Mouse (Mus musculus) macrophage (primary cell): ENCODE results near the gene Mipep. TPM values are rescaled to one million over a fixed set of nuclear protein-coding genes. Genes with fewer than 3 reads are reported as not detected.

Experiments
- H3K27ac ChIP-seq: fragments of 350-480 bp; formaldehyde crosslinking; 2 replicates; pipeline ENCODE4 v1.9.0; 2021
- H3K36me3 ChIP-seq: fragments of 350-480 bp; formaldehyde crosslinking; 2 replicates; pipeline ENCODE4 v1.9.0; 2021; ENCODE audit errors: inconsistent target
- H3K4me3 ChIP-seq: fragments of 350-480 bp; formaldehyde crosslinking; 2 replicates; pipeline ENCODE4 v1.9.0; 2021; ENCODE audit errors: inconsistent target
- H3K79me2 ChIP-seq: fragments of 350-480 bp; formaldehyde crosslinking; 2 replicates; pipeline ENCODE4 v1.9.0; 2021; ENCODE audit errors: inconsistent target
- WGBS: methylation state at CpG from one replicate; pipeline ENCODE4 v1.1.7; 2026; ENCODE audit warnings: inconsistent platforms; ENCODE audit not compliant: missing documents; 5-methylcytosine and 5-hydroxymethylcytosine counted together
- polyA plus RNA-seq: library from polyadenylated mRNA; stranded (reverse); fragments of 250-400 nt; gene quantifications from 3 replicates; pipeline ENCODE4 v1.2.4, GENCODE M21; 2018; ENCODE audit warnings: inconsistent platforms

Mipep gene
- polyA plus RNA-seq, 1 experiment from 2014 or later, result 5.8 TPM

GRCm38 (mm10) chr14:60799762-60800728 lies 15.7 kb downstream of the Mipep start:
- 57% methylated on average over 9 of the region's 9 CpGs for WGBS
- Histone ChIP-seq H3K36me3 (no peaks in the 10 kb centered on the region), H3K27ac (no peak overlapping the region), H3K4me3 (no peak overlapping the region), H3K79me2 (no peaks in the 10 kb centered on the region)

- Histone ChIP-seq H3K79me2 (no peaks in the 10 kb centered on the region), H3K27ac (no peak overlapping the region), H3K4me3 (no peak overlapping the region), H3K36me3 (no peaks in the 10 kb centered on the region)
- 97% methylated on average over 13 of the region's 13 CpGs for WGBS
Measured at GRCm38 (mm10) chr14:60802026-60802425, 17.7 kb downstream of the Mipep start.

- Histone ChIP-seq H3K36me3 (no peaks in the 10 kb centered on the region), H3K27ac (no peak overlapping the region), H3K4me3 (no peak overlapping the region), H3K79me2 (no peaks in the 10 kb centered on the region)
- 75% methylated on average over 9 of the region's 9 CpGs for WGBS
Measured at GRCm38 (mm10) chr14:60804978-60805377, 20.6 kb downstream of the Mipep start.

- Histone ChIP-seq H3K79me2 (no peaks in the 10 kb centered on the region), H3K27ac (no peak overlapping the region), H3K4me3 (no peak overlapping the region), H3K36me3 (no peaks in the 10 kb centered on the region)
- WGBS, result 69% methylated on average over 1 of the region's 1 CpGs
Measured at GRCm38 (mm10) chr14:60805871-60806270, 21.5 kb downstream of the Mipep start.

- WGBS, result 94% methylated on average over 11 of the region's 11 CpGs
- no peaks in the 10 kb centered on the region for H3K79me2 ChIP-seq
- no peak overlapping the region for H3K4me3 ChIP-seq
- no peak overlapping the region for H3K27ac ChIP-seq
- no peaks in the 10 kb centered on the region for H3K36me3 ChIP-seq
Measured at GRCm38 (mm10) chr14:60806891-60807344, 22.5 kb downstream of the Mipep start.

- 96% methylated on average over 8 of the region's 8 CpGs for WGBS
Measured at GRCm38 (mm10) chr14:60809881-60810280, 25.5 kb downstream of the Mipep start.

GRCm38 (mm10) chr14:60811547-60811946 lies 27.2 kb downstream of the Mipep start:
- no peaks in the 10 kb centered on the region for H3K36me3 ChIP-seq
- 97% methylated on average over 4 of the region's 4 CpGs for WGBS
- no peaks in the 10 kb centered on the region for H3K79me2 ChIP-seq
- H3K4me3 ChIP-seq, result no peak overlapping the region
- H3K27ac ChIP-seq, result no peak overlapping the region

More at GRCm38 (mm10) chr14:60809881-60810280, 25.5 kb downstream of the Mipep start:
- Histone ChIP-seq H3K27ac (no peak overlapping the region), H3K36me3 (no peaks in the 10 kb centered on the region), H3K79me2 (no peaks in the 10 kb centered on the region), H3K4me3 (no peak overlapping the region)

- 99% methylated on average over 5 of the region's 5 CpGs for WGBS
- Histone ChIP-seq H3K36me3 (no peaks in the 10 kb centered on the region), H3K4me3 (no peak overlapping the region)
Measured at GRCm38 (mm10) chr14:60815098-60815497, 30.7 kb downstream of the Mipep start.

GRCm38 (mm10) chr14:60818045-60818444 lies 33.7 kb downstream of the Mipep start:
- H3K79me2 ChIP-seq, result no peaks in the 10 kb centered on the region
- H3K27ac ChIP-seq, result no peak overlapping the region
- H3K36me3 ChIP-seq, result no peaks in the 10 kb centered on the region
- no peak overlapping the region for H3K4me3 ChIP-seq
- 79% methylated on average over 5 of the region's 5 CpGs for WGBS

More at GRCm38 (mm10) chr14:60815098-60815497, 30.7 kb downstream of the Mipep start:
- no peak overlapping the region for H3K27ac ChIP-seq
- H3K79me2 ChIP-seq, result no peaks in the 10 kb centered on the region

- H3K79me2 ChIP-seq, result no peaks in the 10 kb centered on the region
- 79% methylated on average over 2 of the region's 2 CpGs for whole genome bisulfite sequencing
- H3K36me3 ChIP-seq, result no peaks in the 10 kb centered on the region
- no peak overlapping the region for H3K27ac ChIP-seq
- H3K4me3 ChIP-seq, result no peak overlapping the region
Measured at GRCm38 (mm10) chr14:60830096-60830495, 45.7 kb downstream of the Mipep start.

- no peaks in the 10 kb centered on the region for H3K79me2 ChIP-seq
- WGBS, result 95% methylated on average over 6 of the region's 6 CpGs
- no peaks in the 10 kb centered on the region for H3K36me3 ChIP-seq
- H3K4me3 ChIP-seq, result no peak overlapping the region
- no peak overlapping the region for H3K27ac ChIP-seq
Measured at GRCm38 (mm10) chr14:60836709-60837108, 52.3 kb downstream of the Mipep start.

GRCm38 (mm10) chr14:60839654-60840053 lies 55.3 kb downstream of the Mipep start:
- Histone ChIP-seq H3K36me3 (no peaks in the 10 kb centered on the region), H3K27ac (no peak overlapping the region), H3K79me2 (no peaks in the 10 kb centered on the region), H3K4me3 (no peak overlapping the region)
- 95% methylated on average over 8 of the region's 8 CpGs for WGBS

- H3K36me3 ChIP-seq, result no peaks in the 10 kb centered on the region
- H3K4me3 ChIP-seq, result no peak overlapping the region
- 97% methylated on average over 14 of the region's 14 CpGs for WGBS
- no peak overlapping the region for H3K27ac ChIP-seq
- H3K79me2 ChIP-seq, result no peaks in the 10 kb centered on the region
Measured at GRCm38 (mm10) chr14:60841977-60842659, 57.7 kb downstream of the Mipep start.

- no peak overlapping the region for H3K27ac ChIP-seq
- no peaks in the 10 kb centered on the region for H3K36me3 ChIP-seq
- 96% methylated on average over 7 of the region's 7 CpGs for WGBS
- no peaks in the 10 kb centered on the region for H3K79me2 ChIP-seq
- no peak overlapping the region for H3K4me3 ChIP-seq
Measured at GRCm38 (mm10) chr14:60843596-60843995, 59.2 kb downstream of the Mipep start.
